Mouse (Mus musculus) right cerebral cortex, postnatal 25 days (tissue): ENCODE data around the gene Triobp.

ENCODE experiments used
- DNase-seq: peaks from one replicate; pipeline ENCODE4 v3.0.0; 2022

Triobp gene

GRCm38 (mm10) chr15:78926021-78926919 lies 21.3 kb upstream of the Triobp start, which contains the start of gene Lgals1:
TSS of gene Lgals1 (plus strand) at chr15:78926725.
- DNase-seq = peak; percentile 39

- DNase-seq = no peak
These were observed 20.3 kb upstream of the Triobp start for GRCm38 (mm10) chr15:78927021-78927787.

GRCm38 (mm10) chr15:78927788-78928457 lies 19.6 kb upstream of the Triobp start:
- DNase-seq = peak; percentile 60

GRCm38 (mm10) chr15:78928539-78928938 lies 19.0 kb upstream of the Triobp start:
- no peak for DNase-seq

- DNase-seq = no peak
These were observed 17.3 kb upstream of the Triobp start for GRCm38 (mm10) chr15:78930192-78930706.

GRCm38 (mm10) chr15:78930801-78931426 lies 16.6 kb upstream of the Triobp start:
- no peak for DNase-seq

GRCm38 (mm10) chr15:78931577-78931976 lies 15.9 kb upstream of the Triobp start:
- DNase-seq = no peak

GRCm38 (mm10) chr15:78934784-78935320 lies 12.7 kb upstream of the Triobp start, which contains the start of gene Nol12:
TSS of gene Nol12 (plus strand) at chr15:78934933.
- DNase-seq = peak; percentile 81

GRCm38 (mm10) chr15:78936403-78936802 lies 11.1 kb upstream of the Triobp start:
- DNase-seq = no peak

GRCm38 (mm10) chr15:78937311-78937710 lies 10.2 kb upstream of the Triobp start:
- no peak for DNase-seq

GRCm38 (mm10) chr15:78937963-78938362 lies 9.6 kb upstream of the Triobp start:
- DNase-seq = no peak

- DNase-seq = no peak
These were observed 7.2 kb upstream of the Triobp start for GRCm38 (mm10) chr15:78940325-78940724.

GRCm38 (mm10) chr15:78942663-78943062 lies 4.9 kb upstream of the Triobp start:
- peak; percentile 74 for DNase-seq

GRCm38 (mm10) chr15:78946232-78946631 lies 1.3 kb upstream of the Triobp start:
- no peak for DNase-seq

- no peak for DNase-seq
These were observed 715 bp downstream of the Triobp start for GRCm38 (mm10) chr15:78948152-78948725.

- DNase-seq = no peak
These were observed 1.4 kb downstream of the Triobp start for GRCm38 (mm10) chr15:78948883-78949282.

- no peak for DNase-seq
These were observed 8.1 kb downstream of the Triobp start for GRCm38 (mm10) chr15:78955663-78956062.

GRCm38 (mm10) chr15:78956351-78956750 lies 8.8 kb downstream of the Triobp start:
- DNase-seq = no peak

- DNase-seq = no peak
These were observed 9.5 kb downstream of the Triobp start for GRCm38 (mm10) chr15:78957021-78957420.

GRCm38 (mm10) chr15:78959537-78959936 lies 12.0 kb downstream of the Triobp start:
- DNase-seq = no peak

GRCm38 (mm10) chr15:78960088-78960487 lies 12.6 kb downstream of the Triobp start:
- DNase-seq = no peak

GRCm38 (mm10) chr15:78962885-78963284 lies 15.4 kb downstream of the Triobp start:
- DNase-seq = no peak
